Mouse (Mus musculus) layer of hippocampus, adult 9-11 months (tissue): ENCODE results near the gene Myzap.

Experiments used
- DNase-seq: peaks from one replicate; pipeline ENCODE4 v3.0.0; 2022

The Myzap gene

DNA sequence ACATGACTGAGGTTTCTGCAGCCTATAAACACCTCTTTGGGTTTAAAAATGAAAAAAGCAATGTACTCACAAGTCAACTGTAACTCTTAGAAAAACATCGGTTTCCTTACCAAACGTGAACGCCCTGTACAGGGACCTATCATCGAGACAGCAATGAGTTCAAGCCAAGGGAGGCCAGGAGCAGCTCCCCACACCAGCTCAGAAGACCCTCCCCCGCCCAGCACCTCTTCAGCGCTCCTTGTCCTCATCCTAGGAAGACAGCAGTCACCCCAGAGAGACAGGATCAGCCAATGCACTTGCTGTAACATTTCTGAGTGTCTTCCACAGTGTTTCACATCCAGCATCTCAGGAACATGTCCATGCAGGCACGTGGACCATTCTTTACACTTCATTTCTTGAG is 113.6 kb downstream of the Myzap start:
- DNase-seq, result no peak

DNA sequence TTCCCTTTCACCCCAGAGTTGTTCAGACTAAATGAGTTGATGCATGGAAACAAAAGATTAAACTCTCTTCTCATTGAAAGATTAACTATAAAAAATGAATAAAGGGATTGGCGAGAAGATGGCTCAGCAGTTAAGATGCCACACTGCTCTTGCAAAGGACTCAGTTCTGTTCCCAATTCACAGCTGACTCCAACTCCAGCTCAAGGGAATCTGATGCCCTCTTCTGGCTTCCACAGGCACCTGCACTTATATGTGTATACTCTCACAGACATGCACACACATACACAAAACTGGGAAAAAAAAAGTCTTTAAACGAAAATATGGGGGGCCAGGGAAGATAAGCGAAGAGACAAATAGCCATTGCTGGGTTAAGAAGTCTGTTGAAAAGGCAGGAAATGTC is 115.6 kb downstream of the Myzap start:
- no peak for DNase-seq

DNA sequence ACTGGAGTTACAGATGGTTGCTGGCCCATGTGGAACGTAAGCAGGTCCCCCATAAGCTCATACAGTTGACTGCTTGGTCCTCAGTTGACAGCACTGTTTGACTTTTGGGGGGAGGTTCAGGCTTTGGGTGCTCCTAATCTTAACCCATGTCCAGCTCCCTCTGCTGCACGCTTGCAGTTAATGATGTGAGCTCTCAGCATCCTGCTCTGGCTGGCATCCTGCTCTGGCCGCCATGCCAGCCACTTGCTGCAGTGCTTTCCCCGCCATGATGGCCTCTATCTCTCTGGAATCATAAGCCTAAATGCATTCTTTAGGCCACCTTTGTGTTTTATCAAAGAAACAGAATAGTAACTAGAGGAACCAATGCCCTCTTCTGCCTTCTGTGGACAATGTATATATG is 116.6 kb downstream of the Myzap start:
- no peak for DNase-seq

DNA sequence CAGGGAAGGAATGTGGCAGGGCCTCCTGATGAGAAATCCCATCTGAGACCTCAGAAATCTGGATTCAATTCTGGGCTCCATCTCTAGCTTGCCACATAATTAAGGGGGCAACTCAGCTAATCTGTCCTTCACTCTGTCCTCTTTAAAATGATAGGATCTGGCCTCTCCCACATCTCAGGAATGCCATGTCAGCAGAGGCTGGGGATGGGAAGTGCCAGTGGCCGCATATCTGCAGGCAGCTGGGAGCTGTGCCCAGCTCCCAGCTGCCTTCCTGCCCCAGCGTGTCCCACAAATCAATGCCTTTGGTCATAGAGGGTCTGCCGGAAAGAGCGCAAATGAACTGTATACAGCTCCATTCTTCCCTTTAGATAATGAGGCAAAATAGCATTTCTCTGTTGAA is 124.7 kb downstream of the Myzap start:
- DNase-seq, result no peak

DNA sequence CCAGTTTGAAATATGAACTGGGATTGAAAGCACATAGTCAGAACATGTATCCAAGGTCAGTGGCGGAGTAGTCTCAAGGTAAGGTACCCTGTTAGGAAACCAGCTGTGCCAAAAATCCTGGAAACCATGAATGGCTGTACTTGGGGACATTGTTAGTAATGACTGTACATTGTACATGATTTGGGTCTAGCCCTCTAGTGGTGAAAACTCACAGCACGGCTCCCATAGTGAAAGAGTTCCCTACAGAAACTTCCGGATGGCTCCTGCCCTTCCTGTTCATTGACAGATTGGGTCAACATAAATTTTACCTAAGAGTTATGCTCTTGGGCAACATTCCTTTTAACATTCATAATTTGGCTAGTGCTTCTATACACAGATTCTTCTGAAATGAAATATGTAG is 126.0 kb downstream of the Myzap start:
- no peak for DNase-seq

DNA sequence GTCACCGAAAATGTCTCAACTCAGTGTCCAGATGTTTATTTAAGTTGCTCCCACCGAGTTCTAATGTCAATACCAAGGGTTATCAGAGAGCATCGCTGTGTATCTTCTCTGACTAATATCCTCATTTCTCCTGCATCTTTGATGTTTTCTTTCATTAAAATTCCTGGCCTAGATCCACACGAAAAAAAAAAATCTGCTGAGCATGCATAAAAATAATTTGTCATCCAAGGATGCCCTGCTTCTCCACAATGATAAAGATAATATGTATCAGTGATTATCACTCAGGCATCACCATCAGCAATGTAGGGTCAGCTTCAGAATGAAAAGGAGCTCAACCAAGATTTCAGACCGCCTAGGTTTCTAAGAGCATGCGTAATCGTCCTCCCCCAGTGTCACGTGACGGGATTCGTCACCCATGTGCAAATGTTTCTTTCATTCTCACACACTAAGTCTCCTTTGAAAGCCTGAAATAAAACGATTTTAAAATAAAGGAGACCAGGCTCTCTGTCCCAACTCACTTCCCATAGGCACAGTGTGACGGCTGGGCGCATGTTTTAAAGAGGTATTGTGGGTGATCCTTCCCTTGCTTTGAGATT is 129.0 kb downstream of the Myzap start:
- DNase-seq, result no peak

DNA sequence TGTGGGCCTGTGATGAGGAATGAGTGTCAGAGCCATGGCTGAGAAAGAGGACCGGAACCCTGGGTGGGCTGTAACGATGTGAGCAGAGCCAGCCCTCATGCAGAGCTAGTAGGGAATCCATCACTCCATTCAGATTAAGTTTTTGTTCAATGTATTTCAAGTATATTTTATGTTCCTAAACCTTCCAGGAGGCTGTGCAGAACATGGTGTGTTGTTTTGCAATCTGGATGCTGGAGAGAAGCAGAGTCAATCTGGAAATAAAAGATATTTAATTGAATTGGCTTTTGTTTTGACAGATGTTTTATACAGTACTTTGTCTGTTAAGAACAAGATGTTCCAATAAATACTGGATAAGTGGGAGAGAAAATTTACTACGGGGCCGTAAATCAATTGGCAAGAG is 135.4 kb downstream of the Myzap start:
- no peak for DNase-seq
